12 mouse cellular contexts compared by ENCODE assay signal in the genomic region with DNA sequence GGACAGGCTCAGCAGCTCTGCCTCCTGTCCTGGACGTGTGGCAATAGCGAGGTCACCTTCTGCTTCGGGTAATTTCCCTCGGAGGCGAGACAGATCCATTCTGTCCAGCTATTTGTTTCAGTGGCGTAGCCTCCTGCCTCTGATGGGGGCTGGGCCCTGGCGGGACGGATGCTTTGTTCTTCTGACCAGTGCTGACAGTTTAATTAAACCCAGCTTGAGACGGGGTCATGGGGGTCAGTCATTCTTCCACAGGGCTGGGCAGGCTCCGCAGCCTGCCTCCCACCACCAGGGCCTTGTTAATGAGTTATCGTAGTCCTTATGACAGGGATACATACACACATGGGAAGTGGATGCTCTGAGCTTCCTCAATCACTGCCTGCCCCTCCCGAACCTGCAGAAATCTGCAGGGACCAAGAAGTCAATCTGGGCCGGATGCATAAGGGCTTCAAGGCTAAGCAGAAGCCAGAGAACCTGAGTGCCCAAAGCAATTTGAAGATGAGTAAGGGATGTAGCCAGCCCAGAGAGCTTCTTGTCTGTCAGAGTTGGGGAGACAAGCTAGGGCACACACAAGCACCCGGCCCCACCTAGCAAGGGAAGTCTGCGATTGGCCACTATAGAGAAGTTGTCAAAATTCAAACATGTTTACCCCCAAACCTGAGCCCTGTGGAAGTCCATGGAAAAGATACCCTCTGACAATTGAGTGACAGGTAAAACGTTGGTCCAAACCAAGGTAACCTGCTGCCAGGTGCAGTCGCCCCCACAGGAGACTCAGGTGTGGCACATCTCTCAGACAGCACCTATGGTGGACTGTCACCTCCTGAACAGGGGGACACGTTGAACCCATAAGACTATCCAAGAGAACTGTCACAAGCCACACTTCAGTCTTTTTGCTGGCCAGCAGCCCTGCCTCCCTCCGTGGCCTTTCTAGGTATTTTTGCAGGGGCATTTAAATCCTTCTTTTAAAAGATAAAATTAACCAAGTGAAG. TPM values are rescaled to one million over a fixed set of nuclear protein-coding genes. Genes with fewer than 3 reads are reported as not detected.
DNase-seq lines count a peak whose midpoint lies in the region; ATAC-seq and TF ChIP-seq lines count a peak whose summit lies in the region.
"Had no signal": no experiment of that assay in that cellular context is flagged by ENCODE, and none has a peak within 500 bp of the region (broad histone marks: within the 10 kb centered on the region; RNA-seq: fewer than 3 reads in every experiment).

No protein-coding gene starts in this region.

- H3K27me3 ChIP-seq in kidney, postnatal 0 days (ENCODE audit: insufficient read depth, low read length): no peaks in the 10 kb centered on the region
- no peaks in the 10 kb centered on the region for H3K27me3 ChIP-seq in forebrain, postnatal 0 days (ENCODE audit: insufficient read depth, low read length)

- peak; percentile 86 for DNase-seq in kidney, postnatal 0 days (ENCODE audit: low spot score)
- no peak for DNase-seq in kidney, adult 8-10 months
- peak; percentile 96 for DNase-seq in embryo, embryonic 10.5 days (ENCODE audit: low spot score)
- no peak for DNase-seq in forebrain, postnatal 0 days
- DNase-seq in neural tube, embryonic 10.5 days (ENCODE audit: extremely low spot score, low spot score): peak; percentile 86
- no peak for DNase-seq in thymus, postnatal 25 days
- no peak for DNase-seq in cerebellum, adult 9-11 months
- no peak for DNase-seq in adipocyte (ENCODE audit: low spot score)
- DNase-seq: adrenal gland, postnatal 36 days; liver had no signal

- H3K9ac ChIP-seq in kidney, postnatal 0 days (ENCODE audit: low read depth, low read length): no peak overlapping the region
- H3K9ac ChIP-seq in forebrain, postnatal 0 days: no peak overlapping the region

- no peak overlapping the region for H3K27ac ChIP-seq in kidney, postnatal 0 days
- H3K27ac ChIP-seq in forebrain, postnatal 0 days (ENCODE audit: low read depth, low read length): no peak overlapping the region

- peaks cover 4% of the 10 kb centered on the region; the same call in 1 of the 2 replicates for H3K4me1 ChIP-seq in kidney, postnatal 0 days (replicated peaks; ENCODE audit: insufficient read depth, low read length)
- H3K4me1 ChIP-seq in forebrain, postnatal 0 days (ENCODE audit: insufficient read depth): no peaks in the 10 kb centered on the region

- no peaks in the 10 kb centered on the region for H3K36me3 ChIP-seq in kidney, postnatal 0 days (ENCODE audit: insufficient read depth, low read length)
- 0 out of 2 replicates have a peak, but pooled peaks cover 2% of the 10 kb centered on the region for H3K36me3 ChIP-seq in forebrain, postnatal 0 days (ENCODE audit: insufficient read depth)

- 22% methylated on average over 19 of the region's 19 CpGs for WGBS in kidney, postnatal 0 days
- whole genome bisulfite sequencing in forebrain, postnatal 0 days: 35% methylated on average over 19 of the region's 19 CpGs

- no peak overlapping the region for H3K4me3 ChIP-seq in kidney, postnatal 0 days (replicated peaks; ENCODE audit: low read depth, low read length)
- H3K4me3 ChIP-seq in forebrain, postnatal 0 days (ENCODE audit: low read depth, low read length): no peak overlapping the region
- H3K4me3 ChIP-seq: myocyte had no signal

- no peak overlapping the region for H3K4me2 ChIP-seq in kidney, postnatal 0 days (ENCODE audit: low read length)
- H3K4me2 ChIP-seq in forebrain, postnatal 0 days (ENCODE audit: low read depth): no peak overlapping the region

- TF ChIP-seq CTCF in kidney, postnatal 0 days (IDR thresholded peaks at IDR 0.05; ENCODE audit: low read depth): peak; percentile 2; the same call in 1 of the 2 replicates
- TF ChIP-seq CTCF in forebrain, postnatal 0 days (IDR thresholded peaks at IDR 0.05; ENCODE audit: low read depth): no peak

- H3K9me3 ChIP-seq in kidney, postnatal 0 days (replicated peaks; ENCODE audit: low read length): no peaks in the 10 kb centered on the region
- H3K9me3 ChIP-seq in forebrain, postnatal 0 days (ENCODE audit: low read length): no peaks in the 10 kb centered on the region

- peak; percentile 85 for ATAC-seq in kidney, postnatal 0 days (replicated peaks; ENCODE audit: low FRiP score, low read depth)
- ATAC-seq in forebrain, postnatal 0 days: 0 out of 2 replicates have a peak, but pooled peaks have one; percentile 21

RNA-seq across cellular contexts. Expression of a gene that starts 26.9 kb away (rescaled TPM):
- 3.2 and 3.4 TPM in 2 replicates for polyA plus RNA-seq in kidney, postnatal 0 days (2015; fragmentation: Nextera tagmentation; extraction: Ambion mirVana)
- 37.2 and 61.8 TPM in 2 replicates for total RNA-seq in forebrain, postnatal 0 days (2014; rRNA removed)
- 8.7 and 13.4 TPM in 2 replicates for polyA plus RNA-seq in forebrain, postnatal 0 days (2015; fragmentation: Nextera tagmentation; extraction: Ambion mirVana)
- total RNA-seq: hematopoietic stem cell, adult 5-6 weeks had no signal

Comparison
In these comparisons a context has a peak if more than half of its experiments do, and no peak if none do; other contexts are left out.
1. DNase-seq: peak in kidney, postnatal 0 days (single experiment), embryo, embryonic 10.5 days (single experiment) and neural tube, embryonic 10.5 days (single experiment); none in kidney, adult 8-10 months (0 of 2), forebrain, postnatal 0 days (single experiment), thymus, postnatal 25 days (single experiment), cerebellum, adult 9-11 months (single experiment) and adipocyte (single experiment).